Mouse (Mus musculus): ENCODE results near the gene Endog.
"Not testable (repeated sequence)": the region's sequence is repeated elsewhere in the genome, so short reads cannot be mapped to it uniquely, and the experiment has no call there.

The Endog gene

GRCm38 (mm10) chr2:30166677-30167076 is 4.6 kb upstream of the Endog start:
- no peak for DNase-seq (ENCODE audit: low read depth, low spot score)

GRCm38 (mm10) chr2:30171997-30172382 is 697 bp downstream of the Endog start:
- DNase-seq (ENCODE audit: low read depth, low spot score): no peak

GRCm38 (mm10) chr2:30173541-30174240 is 2.4 kb downstream of the Endog start:
- DNase-seq (ENCODE audit: low read depth, low spot score): no peak

- no peak for DNase-seq (ENCODE audit: low read depth, low spot score)
Observed at GRCm38 (mm10) chr2:30175897-30176296, 4.6 kb downstream of the Endog start.

- DNase-seq (ENCODE audit: low read depth, low spot score): no peak
Observed at GRCm38 (mm10) chr2:30176561-30176960, 5.3 kb downstream of the Endog start.

- DNase-seq (ENCODE audit: low read depth, low spot score): peak; percentile 82
Observed at GRCm38 (mm10) chr2:30177700-30178675, 6.7 kb downstream of the Endog start, which contains the start of gene Spout1. TSS of gene Spout1 (minus strand) at chr2:30178459.

- not testable (repeated sequence) for DNase-seq (ENCODE audit: low read depth, low spot score)
Observed at GRCm38 (mm10) chr2:30178711-30179110, 7.4 kb downstream of the Endog start.

- no peak for DNase-seq (ENCODE audit: low read depth, low spot score)
Observed at GRCm38 (mm10) chr2:30182424-30182823, 11.1 kb downstream of the Endog start.

- no peak for DNase-seq (ENCODE audit: low read depth, low spot score)
Observed at GRCm38 (mm10) chr2:30183721-30184120, 12.4 kb downstream of the Endog start.

GRCm38 (mm10) chr2:30185276-30185675 is 14.0 kb downstream of the Endog start:
- DNase-seq (ENCODE audit: low read depth, low spot score): no peak

- DNase-seq (ENCODE audit: low read depth, low spot score): no peak
Observed at GRCm38 (mm10) chr2:30185681-30186080, 14.4 kb downstream of the Endog start.

GRCm38 (mm10) chr2:30191790-30192580 is 20.7 kb downstream of the Endog start:
- DNase-seq (ENCODE audit: low read depth, low spot score): no peak

- DNase-seq (ENCODE audit: low read depth, low spot score): no peak
Observed at GRCm38 (mm10) chr2:30194656-30195055, 23.4 kb downstream of the Endog start.

- no peak for DNase-seq (ENCODE audit: low read depth, low spot score)
Observed at GRCm38 (mm10) chr2:30198021-30198420, 26.7 kb downstream of the Endog start.

GRCm38 (mm10) chr2:30199984-30200383 is 28.7 kb downstream of the Endog start:
- no peak for DNase-seq (ENCODE audit: low read depth, low spot score)

- DNase-seq (ENCODE audit: low read depth, low spot score): no peak
Observed at GRCm38 (mm10) chr2:30200388-30200925, 29.2 kb downstream of the Endog start.

GRCm38 (mm10) chr2:30203439-30203838 is 32.1 kb downstream of the Endog start:
- no peak for DNase-seq (ENCODE audit: low read depth, low spot score)

GRCm38 (mm10) chr2:30205255-30205628 is 33.9 kb downstream of the Endog start:
- DNase-seq (ENCODE audit: low read depth, low spot score): no peak

- DNase-seq (ENCODE audit: low read depth, low spot score): peak; percentile 94
Observed at GRCm38 (mm10) chr2:30205629-30206357, 34.5 kb downstream of the Endog start, which contains the start of gene Kyat1. TSS of gene Kyat1 (minus strand) at chr2:30205847.

GRCm38 (mm10) chr2:30207401-30207800 is 36.1 kb downstream of the Endog start:
- DNase-seq (ENCODE audit: low read depth, low spot score): no peak

- DNase-seq (ENCODE audit: low read depth, low spot score): no peak
Observed at GRCm38 (mm10) chr2:30207886-30208285, 36.6 kb downstream of the Endog start.
